Mouse (Mus musculus): ENCODE measurements around the gene Pcgf5. TPM values are rescaled to one million over a fixed set of nuclear protein-coding genes. Genes with fewer than 3 reads are reported as not detected.

The Pcgf5 gene
- total and polyA plus RNA-seq, 2 experiments from 2014 or later = 7.6 to 8.5 TPM

DNA sequence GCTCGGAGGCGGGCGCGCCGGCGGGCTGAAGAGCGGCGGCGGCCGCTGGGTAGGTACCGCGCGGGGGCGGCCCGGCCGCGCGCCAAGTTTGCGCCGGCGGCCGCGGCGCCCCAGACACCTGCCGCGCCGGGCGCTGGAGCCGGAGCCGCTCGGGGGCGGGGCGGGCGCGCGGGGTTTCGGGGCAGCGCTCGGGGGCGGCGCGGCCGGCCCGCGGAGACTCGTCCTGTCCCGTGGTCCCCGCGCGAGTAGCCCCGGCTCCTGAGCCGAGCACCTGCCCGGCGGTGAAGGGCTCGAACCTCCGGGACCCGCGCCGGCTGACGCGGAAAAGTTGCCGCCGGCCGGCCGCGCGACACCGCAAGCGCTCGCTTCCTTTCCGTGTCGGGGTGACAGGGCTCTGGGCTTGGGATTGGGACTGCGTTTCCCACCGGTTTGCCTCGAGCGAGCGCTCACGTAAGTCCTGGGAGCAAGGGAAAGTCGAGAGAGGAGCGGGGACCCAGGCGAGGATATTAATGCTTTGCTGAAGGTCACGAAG lies 61.8 kb downstream of the Pcgf5 start:
- DNase-seq (ENCODE audit: low spot score) = no peak
- ATAC-seq = no peak; the same call in 1 of the 2 replicates
- peak overlapping the region; percentile 84 for H3K4me3 ChIP-seq (ENCODE audit: low read length)
- H3K9me3 ChIP-seq (ENCODE audit: low read length) = no peaks in the 10 kb centered on the region
- H3K27ac ChIP-seq = peak overlapping the region; percentile 65; the same call in 1 of the 2 replicates
- H3K36me3 ChIP-seq (ENCODE audit: insufficient read depth, low read length) = no peaks in the 10 kb centered on the region
- no peaks in the 10 kb centered on the region for H3K27me3 ChIP-seq (ENCODE audit: insufficient read depth, low read length)
- TF ChIP-seq CTCF (IDR thresholded peaks at IDR 0.05; ENCODE audit: low read depth) = no peak
- peak overlapping the region; percentile 67 for H3K9ac ChIP-seq (replicated peaks; ENCODE audit: low read length)
- WGBS = under 1% methylated on average over 45 of the region's 82 CpGs
- H3K4me1 ChIP-seq (ENCODE audit: insufficient read depth, low read length) = no peaks in the 10 kb centered on the region; the same call in 1 of the 2 replicates
- H3K4me2 ChIP-seq (ENCODE audit: low read depth, low read length) = peak overlapping the region; percentile 91

- Histone ChIP-seq H3K27ac (no peak overlapping the region), H3K4me1 (ENCODE audit: insufficient read depth, low read length) (no peaks in the 10 kb centered on the region), H3K36me3 (ENCODE audit: insufficient read depth, low read length) (no peaks in the 10 kb centered on the region), H3K4me2 (ENCODE audit: low read depth, low read length) (no peak overlapping the region), H3K27me3 (ENCODE audit: insufficient read depth, low read length) (no peaks in the 10 kb centered on the region), H3K9ac (replicated peaks; ENCODE audit: low read length) (no peak overlapping the region), H3K4me3 (ENCODE audit: low read length) (no peak overlapping the region), H3K9me3 (ENCODE audit: low read length) (no peaks in the 10 kb centered on the region)
- TF ChIP-seq CTCF (IDR thresholded peaks at IDR 0.05; ENCODE audit: low read depth) = no peak
- no peak for ATAC-seq
- DNase-seq (ENCODE audit: low spot score) = no peak
Observed at GRCm38 (mm10) chr19:36419885-36420284, 71.8 kb downstream of the Pcgf5 start.

- DNase-seq (ENCODE audit: low spot score) = no peak
- no peak overlapping the region for H3K27ac ChIP-seq
- ATAC-seq = no peak
- H3K4me2 ChIP-seq (ENCODE audit: low read depth, low read length) = no peak overlapping the region
- no peaks in the 10 kb centered on the region for H3K9me3 ChIP-seq (ENCODE audit: low read length)
- no peaks in the 10 kb centered on the region for H3K4me1 ChIP-seq (ENCODE audit: insufficient read depth, low read length)
- 94% methylated on average over 7 of the region's 7 CpGs for WGBS
- no peak overlapping the region for H3K9ac ChIP-seq (replicated peaks; ENCODE audit: low read length)
- no peaks in the 10 kb centered on the region for H3K27me3 ChIP-seq (ENCODE audit: insufficient read depth, low read length)
- TF ChIP-seq CTCF (IDR thresholded peaks at IDR 0.05; ENCODE audit: low read depth) = no peak
- H3K4me3 ChIP-seq (ENCODE audit: low read length) = no peak overlapping the region
- H3K36me3 ChIP-seq (ENCODE audit: insufficient read depth, low read length) = no peaks in the 10 kb centered on the region
Observed at GRCm38 (mm10) chr19:36427195-36427876, 79.2 kb downstream of the Pcgf5 start.

DNA sequence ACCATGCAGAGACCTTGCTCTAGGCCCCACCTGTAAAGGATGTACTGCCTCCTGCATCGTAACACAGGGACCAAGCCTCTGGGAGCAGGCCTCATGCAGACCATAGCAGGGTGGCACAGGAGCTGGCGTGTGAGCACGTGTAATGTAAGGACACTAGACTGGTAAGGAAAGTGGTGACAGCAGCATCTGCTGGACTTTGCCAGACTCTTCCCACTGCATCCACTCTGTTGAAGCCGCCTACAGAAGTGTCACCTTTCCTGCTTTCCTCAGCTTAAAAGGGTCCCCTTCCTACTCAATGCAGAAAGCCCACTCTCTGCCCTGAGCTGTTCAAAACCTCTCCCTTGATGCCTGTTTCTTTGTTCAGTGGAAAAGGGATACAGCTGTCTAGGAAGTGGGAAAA lies 80.0 kb downstream of the Pcgf5 start:
- Histone ChIP-seq H3K4me2 (ENCODE audit: low read depth, low read length) (no peak overlapping the region), H3K9me3 (ENCODE audit: low read length) (no peaks in the 10 kb centered on the region), H3K4me3 (ENCODE audit: low read length) (no peak overlapping the region), H3K36me3 (ENCODE audit: insufficient read depth, low read length) (no peaks in the 10 kb centered on the region), H3K27ac (no peak overlapping the region), H3K27me3 (ENCODE audit: insufficient read depth, low read length) (no peaks in the 10 kb centered on the region), H3K9ac (replicated peaks; ENCODE audit: low read length) (no peak overlapping the region), H3K4me1 (ENCODE audit: insufficient read depth, low read length) (no peaks in the 10 kb centered on the region)
- ATAC-seq = no peak
- no peak for DNase-seq (ENCODE audit: low spot score)
- no peak for TF ChIP-seq CTCF (IDR thresholded peaks at IDR 0.05; ENCODE audit: low read depth)
- 87% methylated on average over 4 of the region's 4 CpGs for WGBS

DNA sequence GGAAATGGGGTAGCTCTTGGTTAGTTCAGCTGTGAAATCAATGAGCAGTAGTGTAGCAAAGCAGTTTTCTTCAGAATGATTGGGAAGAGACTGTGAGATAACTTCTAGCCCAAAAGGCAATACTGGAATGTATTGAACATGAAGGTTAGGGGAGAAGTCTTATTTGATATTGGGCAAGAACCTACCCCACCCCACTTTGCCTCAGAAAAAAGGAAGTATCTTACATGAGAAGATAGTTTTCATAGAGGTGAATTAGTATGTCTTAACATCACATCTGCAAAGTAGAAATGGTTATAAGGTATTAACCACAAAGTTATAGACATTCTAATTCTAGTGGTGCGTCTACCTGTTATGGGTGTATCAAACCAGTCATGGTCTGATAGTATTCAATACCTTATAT lies 81.2 kb downstream of the Pcgf5 start:
- no peak overlapping the region for H3K27ac ChIP-seq
- H3K4me3 ChIP-seq (ENCODE audit: low read length) = no peak overlapping the region
- DNase-seq (ENCODE audit: low spot score) (no peak), ATAC-seq (no peak)
- no peaks in the 10 kb centered on the region for H3K9me3 ChIP-seq (ENCODE audit: low read length)
- no peak overlapping the region for H3K9ac ChIP-seq (replicated peaks; ENCODE audit: low read length)
- no peak for TF ChIP-seq CTCF (IDR thresholded peaks at IDR 0.05; ENCODE audit: low read depth)
- 95% methylated on average over 1 of the region's 1 CpGs for WGBS
- no peaks in the 10 kb centered on the region for H3K36me3 ChIP-seq (ENCODE audit: insufficient read depth, low read length)
- H3K27me3 ChIP-seq (ENCODE audit: insufficient read depth, low read length) = no peaks in the 10 kb centered on the region
- no peak overlapping the region for H3K4me2 ChIP-seq (ENCODE audit: low read depth, low read length)
- no peaks in the 10 kb centered on the region for H3K4me1 ChIP-seq (ENCODE audit: insufficient read depth, low read length)

GRCm38 (mm10) chr19:36433161-36433560 lies 85.1 kb downstream of the Pcgf5 start:
- 93% methylated on average over 3 of the region's 3 CpGs for WGBS
- ATAC-seq (no peak), DNase-seq (ENCODE audit: low spot score) (no peak)
- no peaks in the 10 kb centered on the region for H3K27me3 ChIP-seq (ENCODE audit: insufficient read depth, low read length)
- H3K36me3 ChIP-seq (ENCODE audit: insufficient read depth, low read length) = no peaks in the 10 kb centered on the region; the same call in 1 of the 2 replicates
- H3K9me3 ChIP-seq (ENCODE audit: low read length) = no peaks in the 10 kb centered on the region
- no peak overlapping the region for H3K27ac ChIP-seq
- no peak for TF ChIP-seq CTCF (IDR thresholded peaks at IDR 0.05; ENCODE audit: low read depth)
- H3K9ac ChIP-seq (replicated peaks; ENCODE audit: low read length) = no peak overlapping the region
- H3K4me1 ChIP-seq (ENCODE audit: insufficient read depth, low read length) = no peaks in the 10 kb centered on the region
- no peak overlapping the region for H3K4me3 ChIP-seq (ENCODE audit: low read length)
- no peak overlapping the region for H3K4me2 ChIP-seq (ENCODE audit: low read depth, low read length)

Measured in hindbrain, postnatal 0 days (tissue).